Mouse (Mus musculus): ENCODE results near the gene Trp63. TPM values are rescaled to one million over a fixed set of nuclear protein-coding genes. Genes with fewer than 3 reads are reported as not detected.
A peak's percentile ranks its signal among the peaks of the same experiment; 100 is the strongest.
"Not testable (repeated sequence)": the region's sequence is repeated elsewhere in the genome, so short reads cannot be mapped to it uniquely, and the experiment has no call there.

Gene Trp63
- total RNA-seq (2021) = 1 to 10 TPM; 1.0 to 1.3 TPM
- long read RNA-seq, experiment 1, partial matches to known transcripts = 0 of 1 reads
- long read RNA-seq, experiment 1, other reads (novel, unspliced or antisense) = 1 of 1 reads
- long read RNA-seq, experiment 2, partial matches to known transcripts = 0 of 1 reads
- long read RNA-seq, experiment 2, other reads (novel, unspliced or antisense) = 1 of 1 reads

DNA sequence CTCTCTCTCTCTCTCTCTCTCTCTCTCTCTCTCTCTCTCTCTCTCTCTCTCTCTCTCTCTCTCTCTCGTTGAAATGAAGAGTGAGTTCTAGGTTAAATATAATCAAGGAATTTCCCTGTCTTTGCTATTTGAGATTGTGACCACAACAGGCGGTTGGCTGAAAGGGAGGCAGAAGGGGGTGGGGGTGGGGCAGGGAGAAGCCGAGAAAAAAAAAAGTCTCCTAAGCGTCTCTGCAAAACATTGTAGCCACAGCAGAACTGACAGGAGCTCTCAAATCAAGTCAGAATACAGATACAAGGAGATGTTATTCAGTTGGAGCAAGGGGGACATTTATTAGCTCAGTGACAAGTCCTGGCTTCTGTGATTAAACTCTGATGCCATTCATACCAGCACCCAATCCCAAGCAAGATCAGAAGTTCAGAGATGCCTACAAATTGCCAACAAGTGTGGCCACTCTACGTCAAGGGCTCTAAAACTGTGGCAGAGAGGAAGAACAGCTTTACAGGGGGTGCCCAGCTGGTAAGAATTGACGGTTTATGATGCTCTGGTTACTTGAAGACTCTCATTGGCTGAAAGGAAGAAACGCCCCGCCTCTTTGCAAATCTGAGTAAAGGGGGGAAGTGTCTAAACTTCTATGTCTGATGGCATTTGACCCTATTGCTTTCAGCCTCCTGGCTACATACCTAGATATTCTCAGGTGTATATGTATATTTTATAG lies at the start of gene Trp63:
TSS of gene Trp63 (plus strand) at position 233 of the 718 bp plus-strand sequence.
- no peak for DNase-seq
- intact Hi-C loops (cut with DNase I) = no loop called here

DNA sequence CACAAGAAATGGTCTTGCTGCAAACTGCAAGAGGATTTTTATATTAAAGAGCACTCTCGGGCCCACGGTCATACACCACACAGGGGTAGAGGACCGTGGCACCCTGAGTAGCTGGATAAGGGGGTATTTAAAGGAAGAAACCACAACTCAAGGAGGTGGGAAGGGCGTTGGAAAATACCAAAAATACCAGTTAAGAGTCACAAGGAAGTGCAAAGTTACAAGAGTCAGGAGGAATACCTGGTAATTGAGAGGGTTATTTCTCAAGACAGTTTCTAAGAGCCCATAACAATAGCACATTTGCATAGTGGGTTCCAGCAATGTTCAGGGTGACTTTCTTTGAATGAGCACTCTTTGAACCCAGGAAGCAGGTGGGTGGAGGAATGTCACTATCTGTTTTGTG lies 38.8 kb upstream of the Trp63 start:
- intact Hi-C loops (cut with DNase I); DNase-seq: not testable (repeated sequence)

DNA sequence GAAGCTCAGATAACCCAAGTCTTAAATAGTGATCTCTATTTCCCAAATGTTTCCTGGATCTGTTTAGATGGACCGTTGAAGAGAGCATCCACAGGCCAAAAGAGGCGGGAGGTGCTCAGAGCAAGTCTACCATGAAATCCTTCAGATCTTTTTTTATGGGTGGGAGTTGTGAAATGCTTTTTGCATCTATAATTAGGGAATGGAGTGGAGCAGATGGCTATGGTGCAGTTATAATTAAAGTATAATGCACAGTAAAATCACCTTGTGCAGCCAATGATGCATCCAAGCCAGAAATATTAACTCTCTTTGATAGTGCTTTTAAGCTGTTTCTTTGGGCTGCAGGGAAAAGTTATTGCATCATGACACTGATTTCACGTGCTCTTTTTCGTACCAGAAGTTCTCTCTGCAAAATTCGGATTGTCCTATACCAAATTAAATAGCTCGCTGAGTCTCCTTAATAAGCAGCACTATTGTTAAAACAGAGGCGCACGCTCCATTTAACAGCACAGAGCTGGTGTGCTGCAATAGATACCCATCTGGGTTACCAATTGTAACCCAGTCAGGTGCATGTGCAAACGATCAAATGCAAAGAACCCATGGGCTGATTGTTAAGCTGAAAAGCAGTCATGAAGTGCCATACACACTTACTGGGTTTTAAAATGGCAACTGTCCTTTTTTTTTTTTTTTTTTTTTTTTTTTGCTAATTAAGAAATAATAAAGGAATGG lies 22.9 kb upstream of the Trp63 start:
- DNase-seq = no peak
- intact Hi-C loops (cut with DNase I) = no loop called here

DNA sequence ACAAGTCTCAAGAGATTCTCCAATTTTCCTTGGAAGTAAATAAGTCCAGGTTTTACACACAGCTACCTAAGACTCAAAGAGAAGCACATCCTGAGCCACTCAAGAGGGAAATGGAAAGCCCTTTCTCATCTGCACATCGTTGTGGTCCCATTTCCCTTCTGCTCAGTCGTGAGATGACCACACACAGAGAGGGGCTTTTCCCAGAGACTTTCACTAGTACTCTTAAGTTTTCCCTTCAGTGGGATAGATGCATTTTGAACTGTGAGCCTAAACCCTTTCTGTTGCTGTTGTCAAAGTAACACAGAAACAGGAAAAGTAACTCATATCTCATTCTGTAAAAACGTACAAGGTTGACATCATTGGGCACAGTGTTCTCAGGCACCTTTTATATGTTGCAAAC lies 20.4 kb upstream of the Trp63 start:
- intact Hi-C loops (cut with DNase I) = no loop called here
- no peak for DNase-seq

DNA sequence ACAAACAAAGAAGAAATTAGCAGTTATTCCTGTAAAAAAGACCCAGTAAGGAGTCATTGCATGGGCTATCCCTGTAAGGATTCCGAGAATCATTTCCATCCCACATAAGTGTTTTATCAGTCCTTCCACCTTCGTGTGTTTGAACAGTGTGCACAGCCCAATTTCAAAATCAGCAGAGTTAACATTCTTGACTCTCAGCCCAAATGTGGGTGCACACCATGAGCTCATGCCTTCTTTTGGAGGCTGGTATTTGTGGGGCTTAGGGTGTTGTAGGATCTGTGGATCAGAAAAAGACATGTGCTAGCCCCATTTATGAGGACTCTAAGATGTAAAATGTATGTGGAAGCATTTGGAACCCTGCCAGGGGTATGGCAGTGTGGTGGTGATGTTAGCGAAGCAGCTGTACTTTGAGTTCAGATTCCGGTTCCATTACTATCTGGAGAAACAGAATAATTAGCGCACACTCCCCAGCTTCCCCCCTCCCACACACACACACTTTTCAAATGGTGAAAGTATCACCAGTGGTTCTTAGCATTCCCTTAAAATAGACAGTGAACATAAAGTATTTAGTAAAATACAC lies 9.6 kb upstream of the Trp63 start:
- intact Hi-C loops (cut with DNase I) = no loop called here
- DNase-seq = no peak

DNA sequence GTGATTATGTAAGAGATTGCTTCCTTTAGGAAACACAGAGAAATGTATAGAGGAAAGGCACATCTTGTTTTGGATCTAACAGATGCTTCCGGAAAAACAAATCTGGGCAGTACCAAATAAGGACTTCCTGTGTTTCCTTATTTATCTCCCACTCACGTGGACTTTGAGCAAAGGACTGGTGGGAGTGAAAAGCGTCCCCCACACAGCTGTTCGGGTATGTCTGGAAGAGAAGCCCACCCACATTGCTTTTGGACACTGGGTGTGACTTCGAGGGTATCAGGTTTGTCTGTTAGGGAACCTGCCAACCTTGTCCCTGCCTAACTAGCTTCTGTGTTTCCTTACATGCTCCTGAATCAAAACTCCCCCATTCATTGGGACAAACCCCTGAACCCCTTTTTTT lies 3.2 kb upstream of the Trp63 start:
- no peak for DNase-seq
- intact Hi-C loops (cut with DNase I) = no loop called here

DNA sequence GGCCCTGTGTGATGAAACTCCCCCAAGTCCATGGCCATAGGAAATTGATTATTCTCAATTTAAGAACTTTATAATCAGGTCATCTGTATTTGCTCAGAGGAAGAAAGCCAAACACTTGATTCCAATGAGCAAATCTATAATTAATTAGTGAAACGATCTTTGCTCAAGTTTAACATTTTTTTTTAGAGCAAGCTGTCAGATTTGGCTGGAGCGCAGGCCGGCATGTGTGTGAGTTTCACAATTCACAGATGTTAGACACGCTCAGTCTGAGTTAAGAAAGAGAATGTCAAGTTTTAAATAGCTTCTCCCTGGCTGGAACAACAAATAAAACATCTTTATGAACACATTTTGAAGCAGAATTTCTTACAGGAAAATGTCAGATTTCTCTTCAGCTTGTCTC lies 1.0 kb upstream of the Trp63 start:
- DNase-seq = peak in 1 of 2 experiments; percentile 26
- intact Hi-C loops (cut with DNase I) = no loop called here

DNA sequence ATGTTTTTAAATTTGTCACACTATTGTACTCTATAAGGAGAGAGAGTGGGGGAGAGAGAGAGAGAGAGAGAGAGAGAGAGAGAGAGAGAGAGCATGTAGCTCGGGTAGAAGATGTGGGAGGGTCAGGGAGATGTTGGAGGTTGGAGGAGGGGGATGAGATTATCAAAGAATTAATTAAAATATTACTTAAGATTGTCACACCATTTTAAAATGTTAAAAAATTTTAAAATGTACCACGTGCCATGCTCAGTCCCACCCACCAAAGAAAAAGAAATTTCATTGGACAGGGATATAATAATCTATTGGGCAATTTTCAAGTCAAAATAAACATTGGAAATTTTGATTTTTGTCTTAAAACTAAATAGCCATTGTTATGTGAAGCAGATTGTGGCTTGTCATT lies 1.0 kb downstream of the Trp63 start:
- intact Hi-C loops (cut with DNase I) = no loop called here
- no peak for DNase-seq

DNA sequence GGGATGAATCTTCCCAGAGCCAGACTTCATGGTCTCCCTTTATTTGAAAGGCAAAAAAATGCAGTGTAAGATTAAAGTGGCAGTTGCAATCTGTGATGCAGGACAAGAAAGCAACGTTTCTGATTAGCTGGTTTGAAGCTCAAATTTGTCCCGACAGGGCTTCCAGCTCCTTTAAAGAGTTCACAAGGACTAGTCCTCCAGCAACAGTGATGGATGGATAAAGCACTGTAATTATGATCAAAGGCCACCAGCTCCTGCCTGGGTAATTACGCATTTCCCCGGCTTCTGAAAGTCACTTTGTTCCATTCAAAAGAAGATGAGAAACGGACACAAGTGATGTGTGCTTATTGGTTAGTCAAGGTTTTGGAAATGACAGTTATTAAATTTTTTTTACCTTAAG lies 7.0 kb downstream of the Trp63 start:
- intact Hi-C loops (cut with DNase I) = no loop called here
- DNase-seq = no peak

DNA sequence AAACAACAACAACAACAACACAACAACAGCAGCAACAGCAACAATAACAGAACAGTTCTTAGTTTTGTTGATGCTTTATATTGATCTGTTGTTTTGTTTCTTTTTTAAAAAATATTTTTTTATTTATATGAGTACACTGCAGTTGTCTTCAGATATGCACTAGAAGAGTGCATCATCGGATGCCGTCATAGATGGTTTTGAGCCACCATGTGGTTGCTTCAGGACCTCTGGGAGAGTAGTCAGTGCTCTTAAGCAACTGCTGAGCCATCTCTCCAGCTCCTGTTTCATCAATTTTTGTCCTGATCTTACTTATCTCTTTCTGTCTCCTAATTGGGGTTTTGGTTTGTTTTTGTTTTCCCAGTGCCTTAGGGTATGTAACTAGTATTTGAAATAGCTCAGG lies 17.7 kb downstream of the Trp63 start:
- DNase-seq = no peak
- intact Hi-C loops (cut with DNase I) = no loop called here

DNA sequence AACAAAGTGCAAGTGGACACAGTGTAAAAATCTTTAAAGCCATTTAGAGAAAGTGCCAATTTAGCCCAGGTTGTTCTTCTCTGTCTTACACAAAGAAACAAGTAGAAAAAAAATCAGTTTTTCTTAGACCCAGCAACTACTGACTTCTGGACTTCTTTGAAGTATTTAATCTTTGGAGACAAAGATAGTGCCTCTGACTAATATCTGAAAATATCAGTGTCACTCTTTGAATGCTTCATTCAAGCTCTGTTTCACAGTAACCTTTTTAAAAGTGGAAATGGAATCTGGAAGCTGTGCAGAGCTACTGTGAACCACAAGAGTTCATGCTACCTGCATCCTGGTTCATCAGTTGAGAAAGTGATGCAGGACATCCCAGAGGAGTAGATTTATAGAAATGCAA lies 22.7 kb downstream of the Trp63 start:
- DNase-seq = no peak
- intact Hi-C loops (cut with DNase I) = no loop called here

DNA sequence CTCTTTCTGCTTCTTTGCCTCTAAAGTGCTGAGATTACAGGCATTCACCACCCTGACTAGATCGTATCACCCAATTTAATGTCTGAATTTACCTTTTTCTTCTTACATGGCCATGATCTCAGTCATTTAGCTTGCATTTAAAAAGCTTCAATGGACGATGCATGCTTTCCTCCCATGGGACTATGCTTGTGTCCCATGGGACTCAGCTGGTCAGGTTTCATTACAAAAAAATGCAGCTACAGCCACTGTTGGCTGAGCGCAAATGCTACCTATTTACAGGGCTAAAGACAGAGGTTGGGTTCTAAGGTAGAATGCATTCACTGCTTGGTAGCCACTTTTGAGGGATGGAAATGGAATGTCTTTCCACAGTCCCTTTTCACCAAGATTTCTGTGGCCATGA lies 32.2 kb downstream of the Trp63 start:
- no peak for DNase-seq
- intact Hi-C loops (cut with DNase I) = no loop called here

DNA sequence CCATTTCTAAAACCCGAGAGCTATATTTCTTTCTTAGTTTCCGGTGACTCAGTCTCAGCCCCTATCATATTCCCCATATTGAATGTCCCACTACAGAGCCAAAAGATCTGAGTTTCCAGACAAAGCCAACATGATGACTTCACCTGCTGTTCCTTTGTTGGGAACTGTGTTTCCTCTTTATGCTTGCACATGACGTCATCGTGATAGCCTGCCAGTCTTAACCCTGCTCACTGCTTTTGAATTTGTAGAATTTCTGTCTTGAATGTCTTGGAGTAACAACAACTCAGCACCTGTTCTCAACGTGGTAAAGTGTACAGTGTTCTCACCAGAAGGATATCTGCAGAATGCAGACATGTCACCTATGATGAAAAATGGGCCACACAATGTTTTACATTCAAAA lies 39.6 kb downstream of the Trp63 start:
- DNase-seq = peak in 1 of 2 experiments; percentile 18

DNA sequence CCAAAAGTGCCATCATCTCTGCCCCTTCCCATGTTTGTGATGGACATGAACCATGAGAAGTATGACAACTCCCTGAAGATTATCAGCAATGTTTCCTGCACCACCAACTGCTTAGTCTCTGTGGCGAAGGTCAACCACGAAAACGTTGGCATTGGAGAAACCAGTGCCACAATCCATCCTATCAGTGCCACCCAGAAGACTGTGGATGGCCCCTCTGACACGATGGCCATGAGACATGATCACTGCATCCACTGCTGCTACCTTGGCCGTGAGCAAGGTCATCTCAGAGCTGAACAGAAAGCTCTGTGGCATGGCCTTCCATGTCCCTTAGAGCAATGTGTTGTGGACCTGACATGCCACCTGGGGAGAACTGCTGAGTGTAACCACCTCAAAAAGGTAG lies 43.4 kb downstream of the Trp63 start:
- intact Hi-C loops (cut with DNase I) = no loop called here

More for the DNA sequence above, 39.6 kb downstream of the Trp63 start:
- intact Hi-C loops (cut with DNase I) = no loop called here

DNA sequence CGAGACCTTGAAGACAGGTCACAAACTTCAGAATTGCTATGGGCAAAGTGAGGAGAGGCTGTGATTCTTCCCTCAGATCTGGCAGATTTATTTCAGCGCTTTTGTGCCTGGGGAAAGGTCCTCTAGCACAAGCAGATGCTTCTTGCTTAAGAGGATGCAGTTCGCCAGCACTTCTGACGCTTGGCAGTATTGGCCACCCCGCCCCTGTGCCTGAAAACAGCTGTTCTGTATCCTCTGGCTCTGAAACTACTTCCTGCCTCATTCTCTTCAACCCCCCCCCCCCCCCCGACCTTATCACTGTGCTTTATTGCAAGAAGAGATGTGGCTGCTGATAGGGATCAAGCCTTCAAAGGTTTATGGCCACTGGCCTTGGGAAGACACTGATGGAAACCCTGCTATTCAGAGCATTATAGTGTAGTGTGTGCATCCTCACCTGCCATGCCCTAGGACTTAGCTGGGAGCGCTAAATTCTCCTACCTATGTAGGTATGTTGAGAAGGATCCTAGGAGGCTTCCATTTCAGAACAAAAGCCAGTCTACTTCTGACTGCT lies 44.5 kb downstream of the Trp63 start:
- intact Hi-C loops (cut with DNase I) = no loop called here
- peak; percentile 25 to 29 for DNase-seq

More for the DNA sequence above, 43.4 kb downstream of the Trp63 start:
- DNase-seq = no peak

DNA sequence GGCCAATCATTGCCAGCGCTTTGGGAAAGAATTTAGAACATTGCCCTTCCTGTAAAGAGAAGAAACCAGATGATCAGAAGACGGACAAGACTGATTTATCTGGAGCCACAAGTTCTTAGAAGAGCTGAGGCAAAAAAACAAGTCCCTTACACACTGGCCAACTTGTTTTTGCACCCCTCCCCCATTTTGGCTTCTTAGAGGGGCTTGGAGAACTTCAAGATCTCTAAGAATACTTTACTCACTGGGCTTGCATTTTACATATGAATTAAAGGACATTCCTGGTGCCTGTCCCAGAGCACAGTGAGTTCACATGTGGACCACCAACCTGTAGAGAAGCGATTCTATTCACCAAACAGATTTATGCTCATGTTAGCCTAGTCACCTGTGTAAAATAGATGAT lies 53.3 kb downstream of the Trp63 start:
- no peak for DNase-seq
- intact Hi-C loops (cut with DNase I) = no loop called here

DNA sequence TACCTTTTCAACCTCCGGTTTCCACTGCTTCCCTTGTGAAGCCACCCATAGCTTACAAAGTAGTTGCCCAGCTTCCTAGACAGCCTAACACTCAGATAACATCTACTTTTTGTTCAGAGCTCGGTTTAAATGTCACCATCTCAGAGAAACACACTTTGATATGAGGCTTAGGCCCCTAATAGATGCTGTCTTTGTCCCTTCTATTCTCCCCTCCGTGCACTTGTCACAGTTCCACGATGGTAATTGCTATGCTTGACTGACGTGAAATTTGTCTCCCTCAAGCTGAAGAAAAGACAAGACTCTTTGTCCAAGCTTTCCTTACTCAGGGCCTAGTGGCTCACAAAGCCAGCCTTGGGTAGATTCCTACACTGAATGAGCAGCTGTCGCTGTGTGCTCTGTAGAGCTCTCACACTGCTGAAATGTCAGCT lies 54.1 kb downstream of the Trp63 start:
- DNase-seq = no peak
- intact Hi-C loops (cut with DNase I) = no loop called here

DNA sequence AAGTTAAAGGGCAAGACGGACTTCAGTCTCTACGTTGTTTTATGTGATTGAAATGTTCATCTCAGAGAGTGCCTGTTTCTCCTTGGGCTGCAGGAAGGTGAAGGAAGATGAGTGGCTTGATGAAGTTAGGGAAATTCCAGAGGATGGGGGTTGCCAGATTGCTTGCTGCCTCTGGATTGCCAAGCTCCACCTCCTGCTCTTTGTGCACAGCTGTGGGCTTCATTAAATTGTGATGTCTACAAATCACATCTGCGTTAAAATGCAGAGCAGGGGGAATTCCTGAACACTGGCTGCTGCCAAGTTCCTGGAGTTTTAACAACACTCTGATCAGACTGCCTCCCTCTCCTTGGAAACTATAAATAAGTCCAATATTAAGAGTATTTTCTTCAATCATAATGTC lies 63.2 kb downstream of the Trp63 start:
- peak; percentile 16 to 33 for DNase-seq
- intact Hi-C loops (cut with DNase I) = no loop called here

DNA sequence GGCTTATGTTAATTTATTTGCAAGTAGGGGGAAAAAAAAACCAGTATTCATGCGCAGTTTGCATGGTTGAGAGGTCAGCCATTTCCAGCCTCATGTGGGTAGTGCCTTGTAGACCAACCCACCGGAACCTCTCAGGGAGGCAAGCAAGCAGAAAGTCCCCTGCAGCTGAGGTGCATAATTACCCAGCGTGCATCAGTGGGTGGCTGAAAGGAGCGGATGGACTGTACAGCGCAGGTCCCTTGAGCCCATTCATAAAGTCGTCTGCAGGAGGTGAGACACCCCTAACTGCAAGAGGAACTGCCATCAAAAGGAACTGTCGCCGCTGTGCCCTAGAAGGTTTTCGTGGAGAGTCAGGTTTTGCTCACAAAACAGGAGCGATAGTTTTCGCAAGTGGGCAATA lies 68.3 kb downstream of the Trp63 start:
- intact Hi-C loops (cut with DNase I) = no loop called here
- no peak for DNase-seq

DNA sequence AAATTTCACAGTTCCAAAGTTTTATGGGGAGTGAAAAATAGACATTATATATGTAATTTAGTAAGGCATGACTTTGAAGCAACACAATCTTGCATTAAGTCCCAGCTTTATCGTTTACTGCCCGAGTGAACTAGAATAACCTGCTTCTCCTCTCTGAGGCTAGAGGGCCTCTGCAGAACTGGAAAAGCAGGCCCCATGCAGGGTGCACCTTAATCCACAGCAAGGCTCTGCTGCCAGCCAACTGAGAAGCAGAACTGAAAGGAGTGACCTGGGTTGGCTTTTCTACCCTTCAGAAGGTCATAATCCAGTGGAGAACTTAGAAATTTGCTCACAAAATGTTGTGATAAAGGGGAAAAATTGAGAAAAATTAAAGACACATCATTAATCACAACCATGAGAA lies 74.5 kb downstream of the Trp63 start:
- no peak for DNase-seq
- intact Hi-C loops (cut with DNase I) = no loop called here

DNA sequence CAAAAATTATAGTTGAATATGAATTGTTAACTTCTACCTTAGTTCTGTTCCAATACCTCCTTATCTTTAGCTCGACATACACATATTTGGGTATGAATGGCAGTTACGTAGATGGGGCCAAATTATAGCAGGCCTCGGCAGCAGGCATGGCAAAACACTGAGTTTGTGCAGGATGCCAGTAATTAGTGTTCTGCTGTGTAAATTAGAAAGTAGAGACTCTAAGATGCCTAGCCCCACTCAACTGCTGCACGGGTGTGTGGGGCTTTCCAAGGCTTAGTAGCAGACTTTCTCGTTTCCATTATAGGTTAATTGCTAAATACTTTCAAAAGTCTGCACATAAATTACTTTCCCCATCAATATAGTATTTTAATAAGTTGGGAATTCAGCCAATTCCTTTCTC lies 82.0 kb downstream of the Trp63 start:
- intact Hi-C loops (cut with DNase I) = no loop called here
- no peak for DNase-seq
